Mouse (Mus musculus): ENCODE data around the gene Nsg1. TPM values are rescaled to one million over a fixed set of nuclear protein-coding genes. Genes with fewer than 3 reads are reported as not detected.

Gene Nsg1
- polyA plus RNA-seq, 1 experiment from 2014 or later, result 53.7 TPM

GRCm38 (mm10) chr5:38195941-38196340 is 36.2 kb upstream of the Nsg1 start:
- Histone ChIP-seq H3K9me3 (ENCODE audit: low read length) (no peaks in the 10 kb centered on the region), H3K36me3 (ENCODE audit: insufficient read depth, low read length) (0 out of 2 replicates have a peak, but pooled peaks cover 7% of the 10 kb centered on the region), H3K4me2 (replicated peaks; ENCODE audit: low read depth, low read length) (no peak overlapping the region), H3K4me3 (ENCODE audit: low read depth, low read length) (no peak overlapping the region), H3K9ac (replicated peaks; ENCODE audit: low read depth) (no peak overlapping the region), H3K4me1 (ENCODE audit: insufficient read depth, low read depth, low read length) (no peaks in the 10 kb centered on the region), H3K27me3 (replicated peaks; ENCODE audit: insufficient read depth, low read length) (no peaks in the 10 kb centered on the region), H3K27ac (ENCODE audit: low read length) (no peak overlapping the region)
- ATAC-seq (no peak), DNase-seq (ENCODE audit: low spot score) (no peak)
- TF ChIP-seq EP300 (IDR thresholded peaks at IDR 0.05), result no peak
- no peak for TF ChIP-seq CTCF (IDR thresholded peaks at IDR 0.05)

GRCm38 (mm10) chr5:38194946-38195345 is 35.2 kb upstream of the Nsg1 start:
- no peak for TF ChIP-seq CTCF (IDR thresholded peaks at IDR 0.05)
- no peak for TF ChIP-seq EP300 (IDR thresholded peaks at IDR 0.05)
- Histone ChIP-seq H3K9ac (replicated peaks; ENCODE audit: low read depth) (no peak overlapping the region), H3K9me3 (ENCODE audit: low read length) (no peaks in the 10 kb centered on the region), H3K4me3 (ENCODE audit: low read depth, low read length) (no peak overlapping the region), H3K4me1 (ENCODE audit: insufficient read depth, low read depth, low read length) (no peaks in the 10 kb centered on the region), H3K27ac (ENCODE audit: low read length) (no peak overlapping the region), H3K36me3 (ENCODE audit: insufficient read depth, low read length) (no peaks in the 10 kb centered on the region), H3K4me2 (replicated peaks; ENCODE audit: low read depth, low read length) (no peak overlapping the region), H3K27me3 (replicated peaks; ENCODE audit: insufficient read depth, low read length) (no peaks in the 10 kb centered on the region)
- WGBS, result 43% methylated on average over 2 of the region's 2 CpGs
- ATAC-seq, result no peak
- DNase-seq (ENCODE audit: low spot score), result no peak

DNA sequence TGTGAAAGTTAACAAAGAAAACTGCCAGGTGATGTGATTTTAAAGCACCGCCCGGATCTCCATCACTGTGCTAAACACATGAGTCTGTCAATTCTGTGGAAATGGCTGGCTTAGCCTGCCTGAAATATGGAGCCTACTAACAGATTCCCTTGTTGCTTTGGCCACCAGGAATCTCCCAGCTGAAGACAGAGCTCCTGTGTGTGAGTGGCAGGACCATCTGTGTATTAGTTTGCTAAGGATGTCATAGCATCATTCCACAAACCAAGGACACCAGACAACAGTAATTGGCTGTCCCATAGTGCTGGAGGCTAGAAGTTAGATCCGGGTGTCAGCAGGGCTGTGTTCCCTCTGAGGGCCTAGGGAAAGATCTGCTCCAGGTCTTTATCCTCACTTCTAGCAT is 31.2 kb upstream of the Nsg1 start:
- no peaks in the 10 kb centered on the region for H3K4me1 ChIP-seq (ENCODE audit: insufficient read depth, low read depth, low read length)
- WGBS, result 94% methylated on average over 3 of the region's 3 CpGs
- TF ChIP-seq EP300 (IDR thresholded peaks at IDR 0.05) (no peak), CTCF (IDR thresholded peaks at IDR 0.05) (no peak)
- H3K4me3 ChIP-seq (ENCODE audit: low read depth, low read length), result no peak overlapping the region
- H3K9me3 ChIP-seq (ENCODE audit: low read length), result no peaks in the 10 kb centered on the region
- DNase-seq (ENCODE audit: low spot score) (no peak), ATAC-seq (no peak)
- no peak overlapping the region for H3K9ac ChIP-seq (replicated peaks; ENCODE audit: low read depth)
- H3K4me2 ChIP-seq (replicated peaks; ENCODE audit: low read depth, low read length), result no peak overlapping the region
- H3K27me3 ChIP-seq (replicated peaks; ENCODE audit: insufficient read depth, low read length), result no peaks in the 10 kb centered on the region
- H3K27ac ChIP-seq (ENCODE audit: low read length), result no peak overlapping the region
- H3K36me3 ChIP-seq (ENCODE audit: insufficient read depth, low read length), result no peaks in the 10 kb centered on the region

- DNase-seq (ENCODE audit: low spot score) (no peak), ATAC-seq (no peak)
- Histone ChIP-seq H3K36me3 (ENCODE audit: insufficient read depth, low read length) (no peaks in the 10 kb centered on the region), H3K9ac (replicated peaks; ENCODE audit: low read depth) (no peak overlapping the region), H3K4me3 (ENCODE audit: low read depth, low read length) (no peak overlapping the region), H3K27me3 (replicated peaks; ENCODE audit: insufficient read depth, low read length) (no peaks in the 10 kb centered on the region), H3K4me2 (replicated peaks; ENCODE audit: low read depth, low read length) (no peak overlapping the region), H3K27ac (ENCODE audit: low read length) (no peak overlapping the region), H3K9me3 (ENCODE audit: low read length) (no peaks in the 10 kb centered on the region), H3K4me1 (ENCODE audit: insufficient read depth, low read depth, low read length) (no peaks in the 10 kb centered on the region)
- TF ChIP-seq EP300 (IDR thresholded peaks at IDR 0.05), result no peak
- WGBS, result 94% methylated on average over 2 of the region's 2 CpGs
Observed at GRCm38 (mm10) chr5:38187006-38187405, 27.3 kb upstream of the Nsg1 start.

- Histone ChIP-seq H3K4me1 (ENCODE audit: insufficient read depth, low read depth, low read length) (no peaks in the 10 kb centered on the region), H3K27ac (ENCODE audit: low read length) (no peak overlapping the region), H3K9me3 (ENCODE audit: low read length) (no peaks in the 10 kb centered on the region), H3K4me2 (replicated peaks; ENCODE audit: low read depth, low read length) (no peak overlapping the region), H3K9ac (replicated peaks; ENCODE audit: low read depth) (no peak overlapping the region), H3K4me3 (ENCODE audit: low read depth, low read length) (no peak overlapping the region), H3K36me3 (ENCODE audit: insufficient read depth, low read length) (no peaks in the 10 kb centered on the region), H3K27me3 (replicated peaks; ENCODE audit: insufficient read depth, low read length) (no peaks in the 10 kb centered on the region)
- TF ChIP-seq CTCF (IDR thresholded peaks at IDR 0.05) (no peak), EP300 (IDR thresholded peaks at IDR 0.05) (no peak)
- DNase-seq (ENCODE audit: low spot score), result no peak
- no peak for ATAC-seq
- WGBS, result 74% methylated on average over 6 of the region's 6 CpGs
Observed at GRCm38 (mm10) chr5:38184688-38185285, 25.1 kb upstream of the Nsg1 start.

DNA sequence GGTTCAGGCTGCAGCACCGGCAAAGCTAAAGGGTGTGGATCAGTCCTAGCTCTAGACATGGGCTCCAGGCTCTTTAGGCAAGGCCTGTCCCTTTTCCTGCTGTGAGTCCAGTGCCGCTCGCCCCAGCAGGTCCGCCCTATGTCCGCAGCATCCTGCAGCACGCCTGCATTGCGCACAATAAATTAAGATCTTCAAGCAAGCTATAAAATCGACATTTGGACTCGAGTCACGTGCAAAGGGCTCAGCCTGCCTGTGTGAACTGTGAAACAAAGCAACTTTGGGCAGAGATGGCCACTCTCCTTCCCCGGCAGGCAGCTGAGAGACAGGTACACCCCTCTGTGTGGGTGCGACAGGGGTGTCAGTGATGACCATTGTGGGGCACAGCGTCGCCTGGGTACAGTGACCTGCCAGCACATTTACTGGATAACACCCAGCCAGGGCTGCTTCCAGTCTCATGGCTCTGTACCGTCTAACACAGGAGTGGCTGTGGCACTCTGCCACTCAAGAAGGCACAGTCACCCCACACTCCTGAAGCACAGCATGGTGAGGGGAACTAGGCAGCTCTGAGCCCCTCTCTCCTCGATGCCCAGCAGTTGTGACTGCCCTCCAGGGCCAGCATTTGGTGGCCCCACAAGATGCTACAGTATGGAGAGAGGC is 14.7 kb upstream of the Nsg1 start:
- no peak for ATAC-seq
- Histone ChIP-seq H3K4me2 (replicated peaks; ENCODE audit: low read depth, low read length) (no peak overlapping the region), H3K4me1 (ENCODE audit: insufficient read depth, low read depth, low read length) (no peaks in the 10 kb centered on the region), H3K9me3 (ENCODE audit: low read length) (no peaks in the 10 kb centered on the region), H3K27ac (ENCODE audit: low read length) (no peak overlapping the region), H3K9ac (replicated peaks; ENCODE audit: low read depth) (no peak overlapping the region), H3K4me3 (ENCODE audit: low read depth, low read length) (no peak overlapping the region), H3K27me3 (replicated peaks; ENCODE audit: insufficient read depth, low read length) (no peaks in the 10 kb centered on the region), H3K36me3 (ENCODE audit: insufficient read depth, low read length) (no peaks in the 10 kb centered on the region)
- WGBS, result 77% methylated on average over 16 of the region's 16 CpGs
- no peak for DNase-seq (ENCODE audit: low spot score)
- TF ChIP-seq EP300 (IDR thresholded peaks at IDR 0.05) (no peak), CTCF (IDR thresholded peaks at IDR 0.05) (no peak)
